Mouse (Mus musculus) C2C12 (cell line): Measurements from ENCODE around the gene Syngr1. TPM values are rescaled to one million over a fixed set of nuclear protein-coding genes. Genes with fewer than 3 reads are reported as not detected.

Source experiments
- H3K27me3 ChIP-seq: one replicate; pipeline ENCODE4 v1.6.1; 2011; ENCODE audit not compliant: control insufficient read depth, insufficient read depth, insufficient read length
- H3K36me3 ChIP-seq: one replicate; pipeline ENCODE4 v1.6.1; 2011; ENCODE audit not compliant: control insufficient read depth, insufficient read depth
- H3K4me3 ChIP-seq: one replicate; pipeline ENCODE4 v1.5.1; 2011; ENCODE audit warnings: mild to moderate bottlenecking, control low read depth; ENCODE audit not compliant: poor library complexity, insufficient read depth, severe bottlenecking
- H3K79me2 ChIP-seq: one replicate; pipeline ENCODE4 v1.6.1; 2011; ENCODE audit not compliant: control insufficient read depth, insufficient read depth
- H3K79me3 ChIP-seq: one replicate; pipeline ENCODE4 v1.6.1; 2011; ENCODE audit warnings: low read depth, control low read depth
- H3ac ChIP-seq: one replicate; pipeline ENCODE3; 2011; ENCODE audit warnings: low read depth; ENCODE audit not compliant: control insufficient read depth, insufficient read length
- CEBPB ChIP-seq: IDR thresholded peaks from one replicate; pipeline ENCODE4 v1.6.1; 2011; ENCODE audit warnings: low read depth, mild to moderate bottlenecking, control low read depth, moderate library complexity
- CTCF ChIP-seq: IDR thresholded peaks from one replicate; pipeline ENCODE4 v1.5.1; 2011; ENCODE audit not compliant: control insufficient read depth, insufficient read depth, insufficient read length
- FOSL1 ChIP-seq: IDR thresholded peaks from one replicate; pipeline ENCODE4 v1.8.0; 2011; ENCODE audit warnings: mild to moderate bottlenecking, low read length; ENCODE audit not compliant: poor library complexity, insufficient read depth, severe bottlenecking
- MAX ChIP-seq: IDR thresholded peaks from one replicate; pipeline ENCODE4 v1.6.1; 2011; ENCODE audit warnings: mild to moderate bottlenecking, control low read depth
- MYOD1 ChIP-seq: IDR thresholded peaks from one replicate; pipeline ENCODE4 v1.6.1; 2011; ENCODE audit warnings: low read depth; ENCODE audit not compliant: control insufficient read depth, insufficient read length
- MYOG ChIP-seq: IDR thresholded peaks from one replicate; pipeline ENCODE4 v1.6.1; 2011; ENCODE audit not compliant: control insufficient read depth, insufficient read length; ENCODE audit errors: extremely low read depth
- USF1 ChIP-seq: IDR thresholded peaks from one replicate; pipeline ENCODE4 v1.6.1; 2011; ENCODE audit warnings: low read depth, mild to moderate bottlenecking, control low read depth, moderate library complexity
- polyA plus RNA-seq: library from polyadenylated mRNA; unstranded; fragments of >200 nt; fragmentation: generic; extraction: Trizol; gene quantifications from one replicate; pipeline ENCODE4 v1.2.1, GENCODE M21; 2012; ENCODE audit warnings: missing spikeins

Gene Syngr1
- polyA plus RNA-seq, 1 experiment, result 7.9 TPM

DNA sequence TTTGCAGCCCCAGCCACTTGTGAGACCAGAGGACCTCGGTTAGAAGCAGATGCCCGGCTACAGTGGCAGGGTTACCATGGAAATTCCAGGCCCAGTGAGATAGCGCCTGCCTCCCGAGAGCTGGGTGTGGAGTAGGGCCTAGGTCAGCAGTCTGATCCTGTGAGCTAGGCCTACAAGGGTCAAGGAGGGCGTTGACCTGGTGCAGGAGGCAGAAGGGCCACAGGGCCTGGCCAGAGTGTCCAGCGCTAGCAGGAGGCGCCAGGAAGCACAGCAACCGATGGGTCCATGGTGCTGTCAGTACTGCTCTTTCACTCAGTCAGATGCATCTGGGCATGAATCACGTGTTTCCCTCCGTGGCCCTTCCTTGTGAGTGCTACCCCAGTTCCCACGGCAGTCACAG lies 62.6 kb downstream of the Syngr1 start:
- Histone ChIP-seq H3K36me3 (peaks cover 94% of the 10 kb centered on the region), H3K79me3 (no peaks in the 10 kb centered on the region), H3K4me3 (no peak overlapping the region), H3K27me3 (no peaks in the 10 kb centered on the region), H3K79me2 (no peaks in the 10 kb centered on the region), H3ac (no peak overlapping the region)
- TF ChIP-seq MYOG (no peak), CEBPB (no peak), FOSL1 (no peak), USF1 (no peak), MAX (no peak), MYOD1 (no peak), CTCF (no peak)

- peaks cover 81% of the 10 kb centered on the region for H3K36me3 ChIP-seq
Observed at GRCm38 (mm10) chr15:80155707-80156106, 64.6 kb downstream of the Syngr1 start.

DNA sequence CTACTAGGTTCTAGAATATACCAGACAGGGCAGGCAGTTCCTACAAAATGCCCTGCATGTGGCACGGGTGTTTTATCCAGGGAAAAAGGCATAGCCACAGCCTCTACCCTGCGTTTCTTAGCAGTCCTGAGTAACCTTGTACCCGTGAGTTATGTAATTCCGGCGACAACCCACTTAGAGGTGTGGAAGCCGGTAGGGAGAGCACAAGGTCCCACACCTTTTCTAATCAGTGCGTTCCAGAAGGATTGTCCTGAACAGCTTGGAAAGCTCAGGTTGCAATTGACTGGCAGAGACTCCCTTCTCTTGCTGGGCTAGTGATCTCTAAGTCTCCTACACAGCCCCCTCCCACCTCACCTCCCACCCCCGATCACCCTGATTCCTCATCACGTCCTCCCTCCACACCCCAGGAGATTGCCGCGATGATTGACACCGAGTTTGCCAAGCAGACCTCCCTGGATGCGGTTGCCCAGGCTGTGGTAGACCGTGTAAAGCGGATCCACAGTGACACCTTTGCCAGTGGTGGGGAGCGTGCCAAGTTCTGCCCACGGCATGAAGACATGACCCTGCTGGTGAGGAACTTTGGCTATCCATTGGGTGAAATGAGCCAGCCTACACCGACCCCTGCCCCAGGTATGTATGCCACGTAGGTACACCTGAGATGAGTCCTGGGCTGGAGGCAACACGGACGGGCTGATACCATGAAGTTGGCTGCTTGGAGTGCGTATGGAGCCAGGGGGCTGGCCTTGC lies 66.2 kb downstream of the Syngr1 start:
- Histone ChIP-seq H3K79me3 (no peaks in the 10 kb centered on the region), H3ac (no peak overlapping the region), H3K27me3 (no peaks in the 10 kb centered on the region), H3K79me2 (no peaks in the 10 kb centered on the region), H3K4me3 (no peak overlapping the region), H3K36me3 (peaks cover 82% of the 10 kb centered on the region)
- TF ChIP-seq FOSL1 (no peak), CEBPB (no peak), USF1 (no peak), MYOG (no peak), MAX (no peak), CTCF (no peak), MYOD1 (no peak)

More at GRCm38 (mm10) chr15:80155707-80156106, 64.6 kb downstream of the Syngr1 start:
- Histone ChIP-seq H3K27me3 (no peaks in the 10 kb centered on the region), H3K79me2 (no peaks in the 10 kb centered on the region), H3ac (no peak overlapping the region), H3K4me3 (no peak overlapping the region), H3K79me3 (no peaks in the 10 kb centered on the region)
- TF ChIP-seq CTCF (no peak), MYOD1 (no peak), FOSL1 (no peak), CEBPB (no peak), MYOG (no peak), MAX (no peak), USF1 (no peak)

DNA sequence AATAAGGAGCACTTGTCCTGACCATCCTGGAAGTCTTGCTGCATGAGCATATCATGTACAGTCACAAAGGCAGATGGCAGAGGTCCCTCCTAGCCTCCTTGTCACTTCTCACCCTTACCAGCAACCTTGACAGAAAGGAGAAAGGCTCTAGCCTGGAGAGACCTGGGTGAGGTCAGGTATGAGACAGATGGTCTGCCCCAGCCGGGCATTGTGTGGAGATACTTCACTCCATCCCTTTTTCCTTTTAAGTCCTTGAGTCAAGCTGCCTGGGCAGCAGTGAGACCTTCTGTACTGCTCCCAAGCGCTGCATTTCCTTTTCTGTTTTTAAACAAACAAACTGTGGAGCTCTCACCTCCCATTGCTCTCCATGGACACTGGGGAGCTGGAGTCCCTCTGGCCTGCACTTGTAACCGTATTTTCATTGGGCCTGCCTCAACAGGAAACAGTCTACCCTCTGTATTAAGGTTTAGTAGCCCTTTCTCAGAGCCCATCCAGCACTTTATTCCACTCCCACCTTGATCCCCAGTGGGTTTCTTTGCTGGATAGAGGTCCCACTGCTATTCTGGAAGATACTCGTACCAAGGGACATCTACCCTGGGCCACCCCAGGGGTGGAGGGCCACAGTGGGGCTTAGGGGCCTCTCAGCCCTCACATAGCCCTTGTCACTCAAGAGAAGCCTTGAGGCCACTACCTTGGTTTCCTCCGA lies 67.0 kb downstream of the Syngr1 start:
- H3K79me3 ChIP-seq, result no peaks in the 10 kb centered on the region
- no peaks in the 10 kb centered on the region for H3K79me2 ChIP-seq
- TF ChIP-seq MYOD1 (no peak), USF1 (no peak), FOSL1 (no peak), CEBPB (no peak), MYOG (no peak), CTCF (no peak), MAX (no peak)
- no peak overlapping the region for H3ac ChIP-seq
- peaks cover 82% of the 10 kb centered on the region for H3K36me3 ChIP-seq
- H3K27me3 ChIP-seq, result no peaks in the 10 kb centered on the region
- no peak overlapping the region for H3K4me3 ChIP-seq

- TF ChIP-seq CTCF, result no peak
- TF ChIP-seq MYOD1, result no peak
- TF ChIP-seq MYOG, result no peak
- TF ChIP-seq USF1, result no peak
- TF ChIP-seq MAX, result no peak
- no peak for TF ChIP-seq CEBPB
- TF ChIP-seq FOSL1, result no peak
Observed at GRCm38 (mm10) chr15:80158707-80159090, 67.6 kb downstream of the Syngr1 start.

More at GRCm38 (mm10) chr15:80158707-80159090, 67.6 kb downstream of the Syngr1 start:
- Histone ChIP-seq H3K4me3 (no peak overlapping the region), H3K36me3 (peaks cover 80% of the 10 kb centered on the region), H3K27me3 (no peaks in the 10 kb centered on the region), H3ac (no peak overlapping the region), H3K79me2 (no peaks in the 10 kb centered on the region), H3K79me3 (no peaks in the 10 kb centered on the region)
